Mouse (Mus musculus): ENCODE data around the gene Nup188. TPM values are rescaled to one million over a fixed set of nuclear protein-coding genes. Genes with fewer than 3 reads are reported as not detected.

Gene Nup188
- polyA plus RNA-seq, 1 experiment from 2014 or later = 35.4 TPM

DNA sequence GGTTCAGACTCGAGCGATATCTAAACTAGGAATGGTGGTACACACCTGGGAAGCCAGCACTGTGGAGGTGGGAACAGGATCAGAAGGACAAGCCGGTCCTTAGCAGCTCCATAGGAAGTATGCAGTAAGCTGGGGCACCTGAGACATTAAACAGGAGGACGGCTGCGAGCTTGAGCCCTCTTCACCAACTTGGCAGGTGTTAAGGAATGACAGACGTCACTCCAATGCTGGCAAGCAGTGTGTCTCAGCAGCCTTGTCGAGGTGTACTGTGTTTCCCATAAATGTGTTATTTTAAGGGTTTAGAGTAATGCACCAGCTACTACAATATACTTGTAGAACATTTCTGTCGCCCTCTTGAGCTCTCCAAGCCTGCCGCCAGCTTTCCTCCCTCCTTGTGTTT lies 100.7 kb downstream of the Nup188 start:
- no peak for DNase-seq (ENCODE audit: low spot score)

GRCm38 (mm10) chr2:30389000-30389399 lies 102.8 kb downstream of the Nup188 start:
- WGBS = 92% methylated on average over 2 of the region's 2 CpGs
- DNase-seq (ENCODE audit: low spot score) = no peak
- H3K27ac ChIP-seq (replicated peaks; ENCODE audit: low read depth, low read length) = no peak overlapping the region
- no peaks in the 10 kb centered on the region for H3K27me3 ChIP-seq (replicated peaks; ENCODE audit: control insufficient read depth, insufficient read depth, low read length)
- no peaks in the 10 kb centered on the region for H3K9me3 ChIP-seq (ENCODE audit: control insufficient read depth, low read length)
- H3K4me2 ChIP-seq (ENCODE audit: low read depth, low read length) = no peak overlapping the region
- no peak overlapping the region for H3K4me3 ChIP-seq (ENCODE audit: low read depth, low read length)
- peaks cover 6% of the 10 kb centered on the region; the same call in 1 of the 2 replicates for H3K4me1 ChIP-seq (ENCODE audit: control insufficient read depth, insufficient read depth, low read length)
- H3K36me3 ChIP-seq (ENCODE audit: control insufficient read depth, insufficient read depth, low read length) = peaks cover 9% of the 10 kb centered on the region; the same call in 1 of the 2 replicates
- no peak for ATAC-seq (ENCODE audit: low read depth)
- no peak overlapping the region for H3K9ac ChIP-seq (ENCODE audit: low read depth, low read length)

More for the DNA sequence above, 100.7 kb downstream of the Nup188 start:
- no peak overlapping the region for H3K4me3 ChIP-seq (ENCODE audit: low read depth, low read length)
- no peak overlapping the region for H3K9ac ChIP-seq (ENCODE audit: low read depth, low read length)
- ATAC-seq (ENCODE audit: low read depth) = no peak
- H3K27me3 ChIP-seq (replicated peaks; ENCODE audit: control insufficient read depth, insufficient read depth, low read length) = no peaks in the 10 kb centered on the region
- no peaks in the 10 kb centered on the region for H3K9me3 ChIP-seq (ENCODE audit: control insufficient read depth, low read length)
- H3K4me2 ChIP-seq (ENCODE audit: low read depth, low read length) = no peak overlapping the region
- no peak overlapping the region for H3K27ac ChIP-seq (replicated peaks; ENCODE audit: low read depth, low read length)
- peaks cover 30% of the 10 kb centered on the region; the same call in 1 of the 2 replicates for H3K36me3 ChIP-seq (ENCODE audit: control insufficient read depth, insufficient read depth, low read length)
- no peaks in the 10 kb centered on the region for H3K4me1 ChIP-seq (ENCODE audit: control insufficient read depth, insufficient read depth, low read length)
- WGBS = 84% methylated on average over 9 of the region's 9 CpGs

DNA sequence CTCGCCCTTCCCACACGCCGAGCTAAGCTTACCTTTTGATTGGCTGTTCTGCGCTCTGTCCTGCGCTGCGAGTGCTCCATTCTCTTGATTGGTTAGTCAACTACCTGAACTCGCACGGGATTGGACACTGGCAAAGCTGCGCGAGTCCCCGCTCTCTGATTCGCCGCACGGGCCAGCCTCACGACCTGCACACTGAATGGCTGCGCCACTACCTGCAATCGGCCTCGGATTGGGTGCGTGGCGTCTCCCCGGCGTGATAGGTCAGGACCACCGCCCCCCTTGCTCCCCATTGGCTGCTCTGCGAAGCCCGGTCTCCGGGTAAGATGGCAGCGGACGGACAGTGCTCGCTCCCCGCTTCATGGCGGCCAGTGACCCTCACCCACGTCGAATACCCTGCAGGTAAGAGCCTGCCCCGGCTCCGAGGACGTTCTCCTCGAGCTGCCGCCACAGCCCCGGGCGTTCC lies 105.9 kb downstream of the Nup188 start, which contains the start of gene Dolpp1:
TSS of gene Dolpp1 (plus strand) at position 141 of the 463 bp plus-strand sequence.
- peak; percentile 98 for ATAC-seq (ENCODE audit: low read depth)
- peak within 1 kb of the TSS; percentile 94 for H3K4me2 ChIP-seq (ENCODE audit: low read depth, low read length)
- peaks cover 13% of the 10 kb centered on the region; the same call in 1 of the 2 replicates for H3K36me3 ChIP-seq (ENCODE audit: control insufficient read depth, insufficient read depth, low read length)
- peak within 1 kb of the TSS; percentile 75 for H3K9ac ChIP-seq (ENCODE audit: low read depth, low read length)
- no peaks in the 10 kb centered on the region for H3K9me3 ChIP-seq (ENCODE audit: control insufficient read depth, low read length)
- H3K27ac ChIP-seq (replicated peaks; ENCODE audit: low read depth, low read length) = peak within 1 kb of the TSS; percentile 80
- H3K27me3 ChIP-seq (replicated peaks; ENCODE audit: control insufficient read depth, insufficient read depth, low read length) = no peaks in the 10 kb centered on the region
- peaks cover 6% of the 10 kb centered on the region; the same call in 1 of the 2 replicates for H3K4me1 ChIP-seq (ENCODE audit: control insufficient read depth, insufficient read depth, low read length)
- peak within 1 kb of the TSS; percentile 92 for H3K4me3 ChIP-seq (ENCODE audit: low read depth, low read length)
- WGBS = under 1% methylated on average over 36 of the region's 40 CpGs
- DNase-seq (ENCODE audit: low spot score) = peak; percentile 99

- peak; percentile 80 for ATAC-seq (ENCODE audit: low read depth)
- Histone ChIP-seq H3K36me3 (ENCODE audit: control insufficient read depth, insufficient read depth, low read length) (peaks cover 20% of the 10 kb centered on the region; the same call in 1 of the 2 replicates), H3K9ac (ENCODE audit: low read depth, low read length) (peak overlapping the region; percentile 75), H3K4me1 (ENCODE audit: control insufficient read depth, insufficient read depth, low read length) (peaks cover 6% of the 10 kb centered on the region; the same call in 1 of the 2 replicates), H3K4me3 (ENCODE audit: low read depth, low read length) (peak overlapping the region; percentile 92), H3K27ac (replicated peaks; ENCODE audit: low read depth, low read length) (peak overlapping the region; percentile 80), H3K9me3 (ENCODE audit: control insufficient read depth, low read length) (no peaks in the 10 kb centered on the region), H3K4me2 (ENCODE audit: low read depth, low read length) (peak overlapping the region; percentile 94), H3K27me3 (replicated peaks; ENCODE audit: control insufficient read depth, insufficient read depth, low read length) (no peaks in the 10 kb centered on the region)
- 0% methylated on average over 38 of the region's 54 CpGs for WGBS
- DNase-seq (ENCODE audit: low spot score) = peak; percentile 89
Measured at GRCm38 (mm10) chr2:30392577-30393369, 106.6 kb downstream of the Nup188 start.

DNA sequence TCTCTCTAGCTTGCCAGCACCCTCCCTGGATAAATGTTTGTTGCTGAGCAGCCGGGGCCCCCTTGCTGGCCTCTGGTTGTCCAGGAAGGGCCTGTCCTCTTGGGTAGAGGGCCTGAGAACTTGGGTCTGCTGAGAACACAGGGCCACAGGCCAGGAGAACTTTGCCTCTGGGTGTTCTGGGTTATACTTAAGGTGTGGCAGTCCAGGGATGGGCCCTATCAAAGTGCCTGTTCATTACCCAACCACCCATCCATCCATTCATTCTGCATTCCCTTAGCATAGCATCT lies 107.1 kb downstream of the Nup188 start:
- Histone ChIP-seq H3K4me2 (ENCODE audit: low read depth, low read length) (peak overlapping the region; percentile 94), H3K9me3 (ENCODE audit: control insufficient read depth, low read length) (no peaks in the 10 kb centered on the region), H3K9ac (ENCODE audit: low read depth, low read length) (peak overlapping the region; percentile 75), H3K4me1 (ENCODE audit: control insufficient read depth, insufficient read depth, low read length) (peaks cover 6% of the 10 kb centered on the region; the same call in 1 of the 2 replicates), H3K27me3 (replicated peaks; ENCODE audit: control insufficient read depth, insufficient read depth, low read length) (no peaks in the 10 kb centered on the region), H3K36me3 (ENCODE audit: control insufficient read depth, insufficient read depth, low read length) (peaks cover 21% of the 10 kb centered on the region; the same call in 1 of the 2 replicates), H3K4me3 (ENCODE audit: low read depth, low read length) (peak overlapping the region; percentile 92), H3K27ac (replicated peaks; ENCODE audit: low read depth, low read length) (peak overlapping the region; percentile 80)
- DNase-seq (ENCODE audit: low spot score) (no peak), ATAC-seq (ENCODE audit: low read depth) (no peak)
- WGBS = 60% methylated on average over 1 of the region's 1 CpGs

Small RNA genes lying within 50 kb of the gene (microRNA-seq; reads per million reads assigned to microRNA genes)
- gene Gm47292 (ENCODE audit: borderline number of aligned reads) = not detected

Other genes with a start within 250 kb of the Nup188 start
- gene Wdr34, start 237.5 kb upstream of the Nup188 start, polyA plus RNA-seq (2014; fragmentation: Nextera tagmentation; extraction: Ambion mirVana) = 29.0 and 33.7 TPM in 2 replicates
- gene Set, start 229.0 kb upstream of the Nup188 start, polyA plus RNA-seq (2014; fragmentation: Nextera tagmentation; extraction: Ambion mirVana) = 351 and 393 TPM in 2 replicates
- gene Pkn3, start 208.7 kb upstream of the Nup188 start, polyA plus RNA-seq (2014; fragmentation: Nextera tagmentation; extraction: Ambion mirVana) = 5.6 and 7.6 TPM in 2 replicates
- gene Zdhhc12, start 192.7 kb upstream of the Nup188 start, polyA plus RNA-seq (2014; fragmentation: Nextera tagmentation; extraction: Ambion mirVana) = 26.1 and 28.9 TPM in 2 replicates
- 7.9 and 8.3 TPM in 2 replicates for gene Zer1, start 161.8 kb upstream of the Nup188 start, polyA plus RNA-seq (2014; fragmentation: Nextera tagmentation; extraction: Ambion mirVana)
- 10.5 TPM in 2 replicates for gene Tbc1d13, start 152.7 kb upstream of the Nup188 start, polyA plus RNA-seq (2014; fragmentation: Nextera tagmentation; extraction: Ambion mirVana)
- 21.9 and 26.5 TPM in 2 replicates for gene Endog, start 114.9 kb upstream of the Nup188 start, polyA plus RNA-seq (2014; fragmentation: Nextera tagmentation; extraction: Ambion mirVana)
- gene Spout1, start 107.9 kb upstream of the Nup188 start, polyA plus RNA-seq (2014; fragmentation: Nextera tagmentation; extraction: Ambion mirVana) = 63.8 and 67.8 TPM in 2 replicates
- 8.1 and 8.2 TPM in 2 replicates for gene Kyat1, start 80.5 kb upstream of the Nup188 start, polyA plus RNA-seq (2014; fragmentation: Nextera tagmentation; extraction: Ambion mirVana)
- gene Lrrc8a, start 48.7 kb upstream of the Nup188 start, polyA plus RNA-seq (2014; fragmentation: Nextera tagmentation; extraction: Ambion mirVana) = 39.2 and 41.3 TPM in 2 replicates
- 0.06 TPM in 1 of 2 replicates, not detected in the other for gene Gm28035, start 45.8 kb upstream of the Nup188 start, polyA plus RNA-seq (2014; fragmentation: Nextera tagmentation; extraction: Ambion mirVana)
- gene Phyhd1, start 20.2 kb upstream of the Nup188 start, polyA plus RNA-seq (2014; fragmentation: Nextera tagmentation; extraction: Ambion mirVana) = 5.4 and 5.7 TPM in 2 replicates
- gene Gm28038, start 5.4 kb upstream of the Nup188 start, polyA plus RNA-seq (2014; fragmentation: Nextera tagmentation; extraction: Ambion mirVana) = not detected in 2 replicates
- 30.2 and 30.8 TPM in 2 replicates for gene Dolk, start 63 bp upstream of the Nup188 start, polyA plus RNA-seq (2014; fragmentation: Nextera tagmentation; extraction: Ambion mirVana)
- gene Sh3glb2, start 72.9 kb downstream of the Nup188 start, polyA plus RNA-seq (2014; fragmentation: Nextera tagmentation; extraction: Ambion mirVana) = 79.3 and 83.1 TPM in 2 replicates
- 17.6 and 18.8 TPM in 2 replicates for gene Miga2, start 77.8 kb downstream of the Nup188 start, polyA plus RNA-seq (2014; fragmentation: Nextera tagmentation; extraction: Ambion mirVana)
- 28.5 and 29.0 TPM in 2 replicates for gene Dolpp1, start 105.9 kb downstream of the Nup188 start, polyA plus RNA-seq (2014; fragmentation: Nextera tagmentation; extraction: Ambion mirVana)
- 43.5 and 46.9 TPM in 2 replicates for gene Crat, start 129.4 kb downstream of the Nup188 start, polyA plus RNA-seq (2014; fragmentation: Nextera tagmentation; extraction: Ambion mirVana)
- 70.2 and 77.1 TPM in 2 replicates for gene Ptpa, start 129.6 kb downstream of the Nup188 start, polyA plus RNA-seq (2014; fragmentation: Nextera tagmentation; extraction: Ambion mirVana)
- gene Ier5l, start 187.8 kb downstream of the Nup188 start, polyA plus RNA-seq (2014; fragmentation: Nextera tagmentation; extraction: Ambion mirVana) = 3.4 TPM in 2 replicates